ENCODE assay signal across 14 mouse cellular contexts in the genomic region with DNA sequence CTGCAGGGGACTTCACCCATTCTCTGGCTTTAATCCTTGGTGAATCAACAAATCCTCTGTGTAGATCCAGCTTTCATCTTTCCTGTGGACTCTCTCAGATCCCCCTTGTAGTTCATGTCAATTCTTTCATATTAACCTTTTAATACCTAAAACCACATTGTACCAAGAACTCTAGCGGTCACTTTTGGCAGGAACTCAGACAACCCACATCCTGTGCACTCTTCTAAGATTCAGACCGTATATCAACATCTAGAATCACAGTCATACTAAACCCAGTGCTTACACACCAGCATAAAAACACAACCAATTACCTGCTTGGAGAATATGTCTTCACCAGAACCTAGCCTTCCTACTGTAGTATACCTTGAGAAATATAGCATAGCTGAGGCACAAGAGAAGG.
"Had no signal": no experiment of that assay in that cellular context is flagged by ENCODE, and none has a peak within 500 bp of the region (broad histone marks: within the 10 kb centered on the region; RNA-seq: fewer than 3 reads in every experiment).

No protein-coding gene starts in this region.

- ATAC-seq: midbrain, embryonic 13.5 days; midbrain, embryonic 16.5 days had no signal

- DNase-seq: lung, adult 18-20 months; lung, embryonic 14.5 days; lung, postnatal 10 days; lung, postnatal 4 days; retina, postnatal 1 day; right cerebral cortex, adult 18-20 months; right cerebral cortex, postnatal 25 days; right cerebral cortex, postnatal 4 days; spleen, adult 18-20 months; thymus, adult 2 months; thymus, postnatal 25 days; thymus, postnatal 4 days had no signal
